Mouse (Mus musculus): ENCODE data around the gene Gab2. TPM values are rescaled to one million over a fixed set of nuclear protein-coding genes. Genes with fewer than 3 reads are reported as not detected.

The Gab2 gene
- polyA plus RNA-seq, 1 experiment from 2014 or later: 7.1 TPM

Other genes starting within 250 kb of the Gab2 start
- 24.4 and 26.1 TPM in 2 replicates for gene Nars2, start 130.1 kb upstream of the Gab2 start, polyA plus RNA-seq (2016; fragmentation: Nextera tagmentation; extraction: Ambion mirVana)